Mouse (Mus musculus) myocyte (in vitro differentiated cells): ENCODE data around the gene Rdh19.

Experiments used
- CEBPB ChIP-seq: IDR thresholded peaks from 2 replicates; pipeline ENCODE4 v1.6.1; 2011; ENCODE audit warnings: mild to moderate bottlenecking, moderate library complexity; ENCODE audit not compliant: poor library complexity, insufficient read depth, severe bottlenecking
- MAX ChIP-seq: IDR thresholded peaks from one replicate; pipeline ENCODE4 v1.6.1; 2011; ENCODE audit warnings: low read depth, mild to moderate bottlenecking, control low read depth
- MYOG ChIP-seq, 3 experiments: IDR thresholded peaks; one replicate each; pipeline ENCODE4 v1.6.1; 2011; ENCODE audit warnings: control low read depth in 2 of 3, low read depth in 2 of 3, mild to moderate bottlenecking in 2 of 3; ENCODE audit not compliant: insufficient read length in 2 of 3, control insufficient read depth in 1 of 3, insufficient read depth in 1 of 3
- POLR2A ChIP-seq: IDR thresholded peaks from one replicate; pipeline ENCODE4 v1.6.1; 2011; ENCODE audit warnings: low read depth, mild to moderate bottlenecking, control low read depth, moderate library complexity; ENCODE audit not compliant: insufficient read length
- REST ChIP-seq: IDR thresholded peaks from one replicate; pipeline ENCODE4 v1.6.1; 2011; ENCODE audit warnings: mild to moderate bottlenecking, control low read depth, moderate library complexity; ENCODE audit not compliant: insufficient read depth, insufficient read length
- TCF3 ChIP-seq: IDR thresholded peaks from one replicate; pipeline ENCODE4 v1.6.1; 2011; ENCODE audit warnings: low read depth, control low read depth; ENCODE audit not compliant: insufficient read length
- USF1 ChIP-seq: IDR thresholded peaks from one replicate; pipeline ENCODE4 v1.6.1; 2011; ENCODE audit warnings: low read depth, mild to moderate bottlenecking, control low read depth, moderate library complexity

DNA sequence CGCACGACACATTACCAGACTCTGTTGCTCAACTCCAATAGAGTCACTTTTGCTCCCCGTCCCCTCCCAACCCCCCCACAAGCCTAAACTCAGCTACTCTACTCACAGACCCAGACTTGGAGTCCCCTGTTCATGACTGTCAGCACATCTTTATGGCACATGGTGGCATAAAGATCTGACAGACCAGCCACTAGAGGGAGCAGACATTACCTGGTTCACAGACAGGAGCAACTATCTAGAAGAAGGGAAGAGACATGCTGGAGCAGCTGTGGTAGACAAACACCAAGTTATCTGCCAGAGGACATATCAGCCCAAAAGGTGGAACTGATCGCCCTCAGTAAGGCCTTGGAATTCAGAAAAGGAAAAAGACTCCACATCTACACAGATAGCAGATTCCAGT lies 22.8 kb downstream of the Rdh19 start:
- no peak for TF ChIP-seq CEBPB
- TF ChIP-seq POLR2A, result no peak
- TF ChIP-seq TCF3, result no peak
- TF ChIP-seq USF1, result no peak
- TF ChIP-seq MYOG (IDR thresholded peaks at IDR 0.05; ENCODE audit: control insufficient read depth in 1 of 3, insufficient read depth in 1 of 3, insufficient read length in 2 of 3, low read depth in 2 of 3), result no peak
- TF ChIP-seq REST, result no peak
- TF ChIP-seq MAX, result no peak
